Mouse (Mus musculus): ENCODE results near the gene Tbxas1. TPM values are rescaled to one million over a fixed set of nuclear protein-coding genes. Genes with fewer than 3 reads are reported as not detected.

Tbxas1 gene
- total and polyA plus RNA-seq, 3 experiments: not detected

DNA sequence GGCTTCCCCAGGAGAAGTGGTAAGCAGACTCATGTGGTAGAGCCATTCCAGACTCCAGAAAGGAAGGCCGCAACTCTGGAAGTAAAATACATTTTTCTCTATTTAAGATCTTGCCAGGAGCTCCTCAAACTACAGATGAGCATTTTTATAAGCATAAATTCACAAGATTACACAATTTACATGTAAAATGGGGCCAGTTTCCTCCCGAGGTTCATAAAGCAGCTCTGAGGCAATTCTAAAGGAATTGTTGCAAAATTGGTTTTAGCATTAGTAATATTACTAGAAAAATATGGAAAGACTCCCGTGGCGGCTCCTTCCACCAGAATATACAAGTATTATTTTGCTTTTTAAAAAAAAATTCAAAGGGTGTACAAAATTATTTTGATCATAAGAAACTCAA is 100.7 kb downstream of the Tbxas1 start:
- TF ChIP-seq JUN (IDR thresholded peaks at IDR 0.05; ENCODE audit: insufficient read depth, low read depth, low read length): no peak
- Histone ChIP-seq H3K27ac (ENCODE audit: insufficient read depth, low read depth) (no peak overlapping the region), H3K9ac (ENCODE audit: insufficient read depth, low read depth) (no peak overlapping the region), H3K4me3 (replicated peaks in 1 of 3; ENCODE audit: low read depth in 2 of 3, low read length in 2 of 3, poor library complexity in 1 of 3) (no peak overlapping the region), H3K79me2 (replicated peaks; ENCODE audit: control insufficient read depth, extremely low read depth, insufficient read depth, poor library complexity, severe bottlenecking) (no peaks in the 10 kb centered on the region), H3K27me3 (replicated peaks) (no peaks in the 10 kb centered on the region), H3K9me3 (replicated peaks; ENCODE audit: low read length) (peaks cover 3% of the 10 kb centered on the region), H3K36me3 (replicated peaks in 1 of 2; ENCODE audit: control insufficient read depth in 1 of 2, insufficient read depth in 1 of 2, low read length in 1 of 2) (no peaks in the 10 kb centered on the region), H3K4me1 (ENCODE audit: control insufficient read depth in 1 of 2, insufficient read depth in 2 of 2) (peaks cover 6 to 35% of the 10 kb centered on the region in 2 experiments), H3K4me2 (ENCODE audit: insufficient read depth, low read depth, poor library complexity, severe bottlenecking) (no peak overlapping the region)
- dilution Hi-C loops (cut with MboI; ENCODE audit: extremely low pct_ligation_motif_present, extremely low pct_unique_long_range_greater_than_20kb, low sequenced_read_pairs) (no loop called here), in situ Hi-C loops (cut with MboI; ENCODE audit: low pct_ligation_motif_present, low pct_unique_long_range_greater_than_20kb, low sequenced_read_pairs) (no loop called here)
- no peak for DNase-seq (ENCODE audit: extremely low read depth)

DNA sequence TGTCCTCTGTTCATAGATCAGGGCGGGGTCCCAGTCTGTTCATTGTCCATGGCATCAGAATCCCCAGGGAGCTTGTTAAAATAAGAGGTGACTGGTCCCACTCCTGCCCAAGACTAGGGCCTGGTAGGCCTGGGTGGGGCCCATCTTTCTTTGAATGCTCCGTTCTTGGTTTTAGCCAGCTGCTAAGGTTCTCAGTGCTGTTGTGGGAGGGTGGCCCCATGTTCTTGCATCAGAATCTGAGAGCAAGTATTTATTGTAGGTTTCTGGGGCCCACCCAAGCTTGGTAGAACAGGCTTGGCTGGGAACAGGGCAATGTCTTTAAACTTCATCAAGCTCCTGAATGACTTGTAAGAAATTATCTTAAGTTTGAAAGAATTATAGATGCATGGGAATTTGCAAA is 101.2 kb downstream of the Tbxas1 start:
- no peak overlapping the region for H3K9ac ChIP-seq (ENCODE audit: insufficient read depth, low read depth)
- in situ Hi-C loops (cut with MboI; ENCODE audit: low pct_ligation_motif_present, low pct_unique_long_range_greater_than_20kb, low sequenced_read_pairs) (no loop called here), dilution Hi-C loops (cut with MboI; ENCODE audit: extremely low pct_ligation_motif_present, extremely low pct_unique_long_range_greater_than_20kb, low sequenced_read_pairs) (no loop called here)
- no peaks in the 10 kb centered on the region for H3K36me3 ChIP-seq (replicated peaks in 1 of 2; ENCODE audit: control insufficient read depth in 1 of 2, insufficient read depth in 1 of 2, low read length in 1 of 2)
- no peak overlapping the region for H3K4me3 ChIP-seq (replicated peaks in 1 of 3; ENCODE audit: low read depth in 2 of 3, low read length in 2 of 3, poor library complexity in 1 of 3)
- H3K27ac ChIP-seq (ENCODE audit: insufficient read depth, low read depth): no peak overlapping the region
- no peak for TF ChIP-seq BHLHE40 (IDR thresholded peaks at IDR 0.05; ENCODE audit: low read depth, low read length)
- TF ChIP-seq USF1 (IDR thresholded peaks at IDR 0.05; ENCODE audit: low read depth, low read length): no peak
- TF ChIP-seq MYC (IDR thresholded peaks at IDR 0.05; ENCODE audit: low read depth, low read length): no peak
- no peak for TF ChIP-seq ZMIZ1 (IDR thresholded peaks at IDR 0.05; ENCODE audit: low read depth, low read length)
- TF ChIP-seq ZC3H11A (IDR thresholded peaks at IDR 0.05; ENCODE audit: low read depth, low read length): no peak
- TF ChIP-seq GABPA (IDR thresholded peaks at IDR 0.05; ENCODE audit: insufficient replicate concordance, low read depth, low read length): no peak
- peaks cover 3% of the 10 kb centered on the region for H3K9me3 ChIP-seq (replicated peaks; ENCODE audit: low read length)
- no peaks in the 10 kb centered on the region for H3K27me3 ChIP-seq (replicated peaks)
- H3K4me2 ChIP-seq (ENCODE audit: insufficient read depth, low read depth, poor library complexity, severe bottlenecking): no peak overlapping the region
- H3K4me1 ChIP-seq (ENCODE audit: control insufficient read depth in 1 of 2, insufficient read depth in 2 of 2): peaks cover 6 to 35% of the 10 kb centered on the region in 2 experiments
- no peaks in the 10 kb centered on the region for H3K79me2 ChIP-seq (replicated peaks; ENCODE audit: control insufficient read depth, extremely low read depth, insufficient read depth, poor library complexity, severe bottlenecking)
- DNase-seq (ENCODE audit: extremely low read depth): no peak

DNA sequence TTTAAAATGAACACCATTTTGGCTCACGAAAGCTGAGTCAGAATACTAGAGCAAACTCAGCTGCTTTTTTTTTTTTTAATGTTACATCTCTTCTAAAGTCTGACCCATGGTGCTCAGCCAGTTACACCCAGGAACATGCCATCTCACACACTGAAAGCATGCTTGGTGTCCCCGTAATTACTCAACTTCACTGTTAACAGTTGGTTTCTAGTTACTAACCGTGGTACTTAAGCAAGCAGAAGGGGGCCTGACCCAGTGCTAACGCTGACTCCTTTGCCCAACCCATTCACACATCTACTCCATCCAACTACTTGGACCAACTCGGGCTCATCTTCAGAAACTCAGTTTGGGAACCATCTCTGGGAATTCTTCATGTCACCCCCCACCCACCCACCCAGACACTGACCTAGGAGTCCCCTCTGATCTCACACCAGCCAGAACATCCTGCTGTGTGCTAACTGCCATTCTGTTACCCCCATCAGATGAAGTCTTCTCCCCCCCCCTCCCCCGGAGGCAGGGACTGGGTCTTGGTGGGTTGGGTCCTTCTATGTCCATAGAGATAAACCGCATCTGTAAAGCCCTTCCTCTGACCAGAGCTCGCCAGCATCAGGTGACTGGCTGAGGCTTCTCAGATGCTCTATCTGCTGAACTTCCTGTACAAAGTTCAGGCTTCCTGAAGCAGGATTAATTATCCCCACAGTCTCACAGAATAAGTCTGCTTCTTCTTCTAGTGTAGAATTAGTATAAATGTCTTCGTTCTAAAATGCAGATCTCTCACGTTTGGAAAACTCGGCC is 105.9 kb downstream of the Tbxas1 start:
- no peak overlapping the region for H3K4me2 ChIP-seq (ENCODE audit: insufficient read depth, low read depth, poor library complexity, severe bottlenecking)
- DNase-seq (ENCODE audit: extremely low read depth): no peak
- dilution Hi-C loops (cut with MboI; ENCODE audit: extremely low pct_ligation_motif_present, extremely low pct_unique_long_range_greater_than_20kb, low sequenced_read_pairs) (no loop called here), in situ Hi-C loops (cut with MboI; ENCODE audit: low pct_ligation_motif_present, low pct_unique_long_range_greater_than_20kb, low sequenced_read_pairs) (no loop called here)
- H3K36me3 ChIP-seq (replicated peaks in 1 of 2; ENCODE audit: control insufficient read depth in 1 of 2, insufficient read depth in 1 of 2, low read length in 1 of 2): no peaks in the 10 kb centered on the region
- TF ChIP-seq RCOR1 (conservative IDR thresholded peaks at IDR 0.05; ENCODE audit: low read depth, low read length) (no peak), JUND (conservative IDR thresholded peaks at IDR 0.05; ENCODE audit: low read depth, low read length) (no peak), JUN (IDR thresholded peaks at IDR 0.05; ENCODE audit: insufficient read depth, low read depth, low read length) (no peak), USF1 (IDR thresholded peaks at IDR 0.05; ENCODE audit: low read depth, low read length) (no peak), UBTF (IDR thresholded peaks at IDR 0.05; ENCODE audit: low read depth, low read length) (no peak), TCF12 (IDR thresholded peaks at IDR 0.05; ENCODE audit: low read depth, low read length) (no peak), SMC3 (IDR thresholded peaks at IDR 0.05; ENCODE audit: low read depth, low read length) (no peak), MYC (IDR thresholded peaks at IDR 0.05; ENCODE audit: low read depth, low read length) (no peak), SIN3A (IDR thresholded peaks at IDR 0.05; ENCODE audit: low read length) (no peak), POLR2AphosphoS2 (IDR thresholded peaks at IDR 0.05; ENCODE audit: low read depth, low read length) (no peak), MAFK (IDR thresholded peaks at IDR 0.05; ENCODE audit: insufficient replicate concordance, low read length) (no peak)
- H3K9ac ChIP-seq (ENCODE audit: insufficient read depth, low read depth): no peak overlapping the region
- no peak overlapping the region for H3K27ac ChIP-seq (ENCODE audit: insufficient read depth, low read depth)
- no peaks in the 10 kb centered on the region for H3K79me2 ChIP-seq (replicated peaks; ENCODE audit: control insufficient read depth, extremely low read depth, insufficient read depth, poor library complexity, severe bottlenecking)
- no peaks in the 10 kb centered on the region for H3K27me3 ChIP-seq (replicated peaks)
- H3K9me3 ChIP-seq (replicated peaks; ENCODE audit: low read length): no peaks in the 10 kb centered on the region
- H3K4me3 ChIP-seq (replicated peaks in 1 of 3; ENCODE audit: low read depth in 2 of 3, low read length in 2 of 3, poor library complexity in 1 of 3): no peak overlapping the region
- H3K4me1 ChIP-seq (ENCODE audit: control insufficient read depth in 1 of 2, insufficient read depth in 2 of 2): peaks cover 4 to 14% of the 10 kb centered on the region in 2 experiments; a peak in 3 of 4 replicates

Measured in CH12.LX (cell line).